ENCODE assay signal across 7 mouse cellular contexts in the genomic region with DNA sequence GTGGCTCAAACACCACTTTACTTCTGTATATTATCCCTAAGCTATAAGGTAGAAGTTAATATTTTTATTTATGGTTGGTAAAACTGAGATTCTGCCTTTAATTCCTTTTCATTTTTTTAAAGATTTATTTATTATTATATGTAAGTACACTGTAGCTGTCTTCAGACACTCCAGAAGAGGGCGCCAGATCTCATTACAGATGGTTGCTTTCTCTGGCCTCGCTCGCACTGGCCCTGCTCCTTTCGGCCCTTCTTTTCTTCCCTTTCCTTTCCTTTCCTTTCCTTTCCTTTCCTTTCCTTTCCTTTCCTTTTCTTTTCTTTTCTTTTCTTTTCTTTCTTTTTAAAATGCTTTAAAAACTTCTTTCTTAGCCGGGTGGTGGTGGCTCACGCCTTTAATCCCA. TPM values are rescaled to one million over a fixed set of nuclear protein-coding genes. Genes with fewer than 3 reads are reported as not detected.
DNase-seq lines count a peak whose midpoint lies in the region; ATAC-seq and TF ChIP-seq lines count a peak whose summit lies in the region.
"Not testable (repeated sequence)": the region's sequence is repeated elsewhere in the genome, so short reads cannot be mapped to it uniquely, and the experiment has no call there.

No protein-coding gene starts in this region.

- TF ChIP-seq EP300 in lung, postnatal 0 days (IDR thresholded peaks at IDR 0.05) = not testable (repeated sequence)

- ATAC-seq in forebrain, postnatal 0 days; intestine, postnatal 0 days; lung, postnatal 0 days: not testable (repeated sequence)

- H3K4me3 ChIP-seq in E14TG2a.4 (replicated peaks; ENCODE audit: low read length); forebrain, postnatal 0 days (ENCODE audit: low read depth, low read length); intestine, postnatal 0 days (ENCODE audit: low read depth, low read length); lung, postnatal 0 days (ENCODE audit: low read depth, low read length): not testable (repeated sequence)

- not testable (repeated sequence) for H3K27ac ChIP-seq in forebrain, postnatal 0 days (ENCODE audit: low read depth, low read length); intestine, postnatal 0 days (ENCODE audit: low read depth, low read length); lung, postnatal 0 days (ENCODE audit: low read length)

- 0 out of 2 replicates have a peak, but pooled peaks have one; percentile 9 for TF ChIP-seq CTCF in E14TG2a.4 (conservative IDR thresholded peaks at IDR 0.05; ENCODE audit: low read length)
- 0 out of 2 replicates have a peak, but pooled peaks have one; percentile 4 for TF ChIP-seq CTCF in forebrain, postnatal 0 days (IDR thresholded peaks at IDR 0.05; ENCODE audit: low read depth)
- peak; percentile 36; the same call in 1 of the 2 replicates for TF ChIP-seq CTCF in intestine, postnatal 0 days (IDR thresholded peaks at IDR 0.05; ENCODE audit: low read depth)
- peak; percentile 33 for TF ChIP-seq CTCF in lung, postnatal 0 days (IDR thresholded peaks at IDR 0.05)

- H3K9me3 ChIP-seq in E14TG2a.4 (ENCODE audit: low read length); forebrain, postnatal 0 days (ENCODE audit: low read length); intestine, postnatal 0 days (ENCODE audit: control insufficient read depth); lung, postnatal 0 days (ENCODE audit: low read length): not testable (repeated sequence)

- 69% methylated on average over 6 of the region's 6 CpGs for WGBS in forebrain, postnatal 0 days
- WGBS in intestine, postnatal 0 days = 81% methylated on average over 6 of the region's 6 CpGs
- WGBS in lung, postnatal 0 days = 67% methylated on average over 6 of the region's 6 CpGs

- not testable (repeated sequence) for H3K9ac ChIP-seq in forebrain, postnatal 0 days; intestine, postnatal 0 days (ENCODE audit: low read depth, low read length); lung, postnatal 0 days (replicated peaks; ENCODE audit: low read depth)

- peaks cover 96% of the 10 kb centered on the region for H3K36me3 ChIP-seq in E14TG2a.4 (ENCODE audit: insufficient read depth, low read length)
- peaks cover 80% of the 10 kb centered on the region for H3K36me3 ChIP-seq in forebrain, postnatal 0 days (ENCODE audit: insufficient read depth)
- peaks cover 70% of the 10 kb centered on the region for H3K36me3 ChIP-seq in intestine, postnatal 0 days (ENCODE audit: control insufficient read depth, insufficient read depth)
- peaks cover 41% of the 10 kb centered on the region; the same call in 1 of the 2 replicates for H3K36me3 ChIP-seq in lung, postnatal 0 days (ENCODE audit: insufficient read depth, low read length)

- DNase-seq in ZHBTc4 (ENCODE audit: low read depth, low spot score) = peak; percentile 20
- DNase-seq in forebrain, postnatal 0 days; lung, postnatal 0 days (ENCODE audit: low spot score): not testable (repeated sequence)
- DNase-seq in liver = peak; percentile 15
- peak; percentile 26 for DNase-seq in retina, embryonic 14.5 days (ENCODE audit: low spot score)

- H3K4me1 ChIP-seq in E14TG2a.4 (replicated peaks; ENCODE audit: low read depth, low read length); forebrain, postnatal 0 days (ENCODE audit: insufficient read depth); intestine, postnatal 0 days (replicated peaks; ENCODE audit: control insufficient read depth, insufficient read depth, low read length); lung, postnatal 0 days (ENCODE audit: insufficient read depth, low read depth, low read length): not testable (repeated sequence)

- H3K27me3 ChIP-seq in E14TG2a.4 (ENCODE audit: insufficient read depth, low read length); forebrain, postnatal 0 days (ENCODE audit: insufficient read depth, low read length); intestine, postnatal 0 days (replicated peaks; ENCODE audit: control insufficient read depth, insufficient read depth, low read length); lung, postnatal 0 days (replicated peaks; ENCODE audit: insufficient read depth, low read length): not testable (repeated sequence)

- H3K4me2 ChIP-seq in forebrain, postnatal 0 days (ENCODE audit: low read depth); intestine, postnatal 0 days (replicated peaks; ENCODE audit: low read depth); lung, postnatal 0 days (replicated peaks; ENCODE audit: low read depth, low read length): not testable (repeated sequence)

RNA-seq across cellular contexts. Expression of a gene that starts 10.3 kb away (rescaled TPM):
- total RNA-seq in forebrain, postnatal 0 days (2014; rRNA removed) = 47.2 and 56.0 TPM in 2 replicates
- polyA plus RNA-seq in forebrain, postnatal 0 days (2015; fragmentation: Nextera tagmentation; extraction: Ambion mirVana) = 18.1 and 19.5 TPM in 2 replicates
- polyA plus RNA-seq in intestine, postnatal 0 days (2015; fragmentation: Nextera tagmentation; extraction: Ambion mirVana) = 16.2 and 19.7 TPM in 2 replicates
- polyA plus RNA-seq in lung, postnatal 0 days (2015; fragmentation: Nextera tagmentation; extraction: Ambion mirVana) = 17.0 and 17.8 TPM in 2 replicates
